Mouse (Mus musculus) testis, adult 2 months (tissue): ENCODE results near the gene Cldn24.

Source experiments
- CTCF ChIP-seq: fragments of 200-500 bp; IDR thresholded peaks from 2 replicates; pipeline ENCODE4 v1.5.1; 2012; ENCODE audit warnings: low read depth, mild to moderate bottlenecking, inconsistent platforms, low read length, moderate library complexity; ENCODE audit not compliant: control insufficient read depth, insufficient read depth, insufficient replicate concordance
- POLR2A ChIP-seq: fragments of 200-500 bp; IDR thresholded peaks from 2 replicates; pipeline ENCODE4 v1.6.1; 2012; ENCODE audit warnings: low read depth, mild to moderate bottlenecking, inconsistent platforms, low read length, moderate library complexity; ENCODE audit not compliant: control insufficient read depth

GRCm38 (mm10) chr8:47821843-47822242 is at the start of gene Cldn24:
- TF ChIP-seq CTCF (no peak), POLR2A (no peak)
